Mouse (Mus musculus) liver, embryonic 13.5 days (tissue): ENCODE results near the gene Cdk2ap1. TPM values are rescaled to one million over a fixed set of nuclear protein-coding genes. Genes with fewer than 3 reads are reported as not detected.
A peak's percentile ranks its signal among the peaks of the same experiment; 100 is the strongest.
"Not testable (repeated sequence)": the region's sequence is repeated elsewhere in the genome, so short reads cannot be mapped to it uniquely, and the experiment has no call there.

Experiments
- ATAC-seq: fragments of 200-750 bp; cut with Nextera tagmentation; 2 replicates; pipeline ENCODE4 v1.8.0; 2017; ENCODE audit warnings: low read depth, mild to moderate bottlenecking, moderate number of reproducible peaks, moderate library complexity
- DNase-seq: peaks from one replicate; pipeline ENCODE4 v3.0.0; 2022
- H3K27ac ChIP-seq: fragments of 300-500 bp; sonication (generic); 2 replicates; pipeline ENCODE4 v1.5.1; 2015; ENCODE audit warnings: moderate library complexity, mild to moderate bottlenecking, inconsistent platforms
- H3K27me3 ChIP-seq: fragments of 300-500 bp; sonication (generic); 2 replicates; pipeline ENCODE4 v1.6.1; 2015; ENCODE audit warnings: mild to moderate bottlenecking, inconsistent platforms
- H3K36me3 ChIP-seq: fragments of 300-500 bp; sonication (generic); 2 replicates; pipeline ENCODE4 v1.6.1; 2015; ENCODE audit warnings: mild to moderate bottlenecking, inconsistent platforms
- H3K4me1 ChIP-seq: fragments of 300-500 bp; sonication (generic); replicated peaks from 2 replicates; pipeline ENCODE4 v1.6.1; 2015; ENCODE audit warnings: inconsistent platforms
- H3K4me2 ChIP-seq: fragments of 300-500 bp; sonication (generic); 2 replicates; pipeline ENCODE4 v1.6.1; 2015; ENCODE audit warnings: inconsistent platforms, mild to moderate bottlenecking, moderate library complexity
- H3K4me3 ChIP-seq: fragments of 300-500 bp; sonication (generic); replicated peaks from 2 replicates; pipeline ENCODE4 v1.5.1; 2015; ENCODE audit warnings: mild to moderate bottlenecking, inconsistent platforms
- H3K9ac ChIP-seq: fragments of 300-500 bp; sonication (generic); 2 replicates; pipeline ENCODE4 v1.6.1; 2015; ENCODE audit warnings: mild to moderate bottlenecking, inconsistent platforms
- H3K9me3 ChIP-seq: fragments of 300-500 bp; sonication (generic); replicated peaks from 2 replicates; pipeline ENCODE4 v1.6.1; 2016; ENCODE audit warnings: inconsistent platforms
- WGBS: fragments of 180-500 bp; shearing (Covaris S2); methylation state at CpG from one replicate; pipeline ENCODE4 v1.1.7; 2015; ENCODE audit not compliant: insufficient replicate concordance; 5-methylcytosine and 5-hydroxymethylcytosine counted together
- polyA plus RNA-seq: library from polyadenylated mRNA; unstranded; fragments of >200 nt; fragmentation: Nextera tagmentation; extraction: Ambion mirVana; gene quantifications from 2 replicates; pipeline ENCODE4 v1.2.1, GENCODE M21; 2015

Gene Cdk2ap1
- polyA plus RNA-seq, 1 experiment from 2014 or later, result 17.1 TPM

- 5% methylated on average over 8 of the region's 8 CpGs for WGBS
- peak overlapping the region; percentile 84 for H3K9ac ChIP-seq
- H3K9me3 ChIP-seq, result no peaks in the 10 kb centered on the region
- H3K36me3 ChIP-seq, result peaks cover 19% of the 10 kb centered on the region
- H3K27ac ChIP-seq, result peak overlapping the region; percentile 93
- peak overlapping the region; percentile 89 for H3K4me2 ChIP-seq
- peak overlapping the region; percentile 69 for H3K4me3 ChIP-seq
- H3K4me1 ChIP-seq, result peaks cover 24% of the 10 kb centered on the region
- ATAC-seq (no peak), DNase-seq (no peak)
- H3K27me3 ChIP-seq, result no peaks in the 10 kb centered on the region
Observed at GRCm38 (mm10) chr5:124326829-124327228, 36.1 kb downstream of the Cdk2ap1 start.

- H3K9me3 ChIP-seq, result no peaks in the 10 kb centered on the region
- ATAC-seq (peak; percentile 77), DNase-seq (peak; percentile 12)
- H3K4me2 ChIP-seq, result no peak overlapping the region
- WGBS, result 27% methylated on average over 7 of the region's 7 CpGs
- H3K4me1 ChIP-seq, result peaks cover 12% of the 10 kb centered on the region
- H3K27me3 ChIP-seq, result no peaks in the 10 kb centered on the region
- no peak overlapping the region for H3K4me3 ChIP-seq
- no peak overlapping the region for H3K9ac ChIP-seq
- no peak overlapping the region for H3K27ac ChIP-seq
- peaks cover 67% of the 10 kb centered on the region for H3K36me3 ChIP-seq
Observed at GRCm38 (mm10) chr5:124317648-124318047, 45.2 kb downstream of the Cdk2ap1 start.

DNA sequence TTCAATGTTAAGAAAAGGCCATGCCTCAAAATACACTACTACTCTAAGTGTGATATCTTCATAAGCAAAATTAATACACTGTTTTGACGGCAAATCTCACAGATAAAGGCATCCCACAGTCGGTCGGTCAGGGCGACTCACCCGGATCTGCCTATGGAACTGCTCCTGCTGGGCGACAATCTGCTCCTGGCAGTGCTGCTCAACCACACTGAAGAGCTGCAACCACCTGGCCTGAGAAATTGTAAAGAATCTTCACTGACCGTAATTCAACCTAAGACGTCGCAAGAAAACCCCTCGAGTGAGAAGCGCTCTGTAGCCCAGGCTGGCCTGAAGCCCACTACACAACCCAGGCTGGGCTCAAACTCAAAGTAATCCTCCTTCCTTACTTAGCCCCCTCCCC is 46.9 kb downstream of the Cdk2ap1 start:
- H3K36me3 ChIP-seq, result peaks cover 69% of the 10 kb centered on the region
- H3K27me3 ChIP-seq, result no peaks in the 10 kb centered on the region
- whole genome bisulfite sequencing, result 91% methylated on average over 11 of the region's 11 CpGs
- no peak overlapping the region for H3K4me2 ChIP-seq
- ATAC-seq, result no peak
- no peak for DNase-seq
- no peak overlapping the region for H3K27ac ChIP-seq
- peaks cover 12% of the 10 kb centered on the region for H3K4me1 ChIP-seq
- H3K9ac ChIP-seq, result no peak overlapping the region
- no peak overlapping the region for H3K4me3 ChIP-seq
- H3K9me3 ChIP-seq, result peaks cover 5% of the 10 kb centered on the region

GRCm38 (mm10) chr5:124315498-124315897 is 47.4 kb downstream of the Cdk2ap1 start:
- Histone ChIP-seq H3K27ac (no peak overlapping the region), H3K36me3 (peaks cover 69% of the 10 kb centered on the region)
- 86% methylated on average over 9 of the region's 9 CpGs for WGBS

DNA sequence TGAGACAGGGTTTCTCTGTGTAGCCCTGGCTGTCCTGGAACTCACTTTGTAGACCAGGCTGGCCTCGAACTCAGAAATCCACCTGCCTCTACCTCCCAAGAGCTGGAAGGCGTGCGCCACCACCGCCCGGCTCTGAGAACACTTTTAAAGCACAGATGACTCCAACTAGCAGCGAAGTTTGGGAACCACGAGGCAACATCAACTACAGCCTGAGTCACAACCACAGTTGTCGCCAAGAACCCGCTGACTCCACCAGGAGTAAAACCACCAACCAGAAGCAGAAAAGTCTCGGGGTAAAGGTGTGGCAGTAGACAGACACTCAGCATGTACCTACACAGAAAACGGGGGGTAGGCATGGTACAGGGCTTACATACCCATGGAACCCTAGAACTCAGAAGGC is 52.8 kb downstream of the Cdk2ap1 start:
- 89% methylated on average over 11 of the region's 11 CpGs for WGBS
- DNase-seq, result no peak
- peaks cover 75% of the 10 kb centered on the region for H3K36me3 ChIP-seq

More at GRCm38 (mm10) chr5:124315498-124315897, 47.4 kb downstream of the Cdk2ap1 start:
- peaks cover 12% of the 10 kb centered on the region for H3K4me1 ChIP-seq
- DNase-seq, result no peak
- no peak overlapping the region for H3K4me3 ChIP-seq
- H3K4me2 ChIP-seq, result no peak overlapping the region
- H3K9ac ChIP-seq, result no peak overlapping the region
- no peaks in the 10 kb centered on the region for H3K27me3 ChIP-seq
- peaks cover 5% of the 10 kb centered on the region for H3K9me3 ChIP-seq
- no peak for ATAC-seq

GRCm38 (mm10) chr5:124309155-124309554 is 53.7 kb downstream of the Cdk2ap1 start:
- H3K4me2 ChIP-seq, result no peak overlapping the region
- no peak for DNase-seq
- H3K4me3 ChIP-seq, result no peak overlapping the region
- ATAC-seq, result no peak
- H3K4me1 ChIP-seq, result no peaks in the 10 kb centered on the region
- no peak overlapping the region for H3K9ac ChIP-seq
- H3K36me3 ChIP-seq, result peaks cover 69% of the 10 kb centered on the region
- whole genome bisulfite sequencing, result 84% methylated on average over 10 of the region's 10 CpGs
- H3K9me3 ChIP-seq, result peaks cover 5% of the 10 kb centered on the region
- no peak overlapping the region for H3K27ac ChIP-seq
- H3K27me3 ChIP-seq, result no peaks in the 10 kb centered on the region

More for the DNA sequence above, 52.8 kb downstream of the Cdk2ap1 start:
- Histone ChIP-seq H3K4me2 (no peak overlapping the region), H3K4me3 (no peak overlapping the region), H3K9me3 (peaks cover 5% of the 10 kb centered on the region), H3K4me1 (no peaks in the 10 kb centered on the region), H3K27ac (no peak overlapping the region), H3K9ac (no peak overlapping the region), H3K27me3 (no peaks in the 10 kb centered on the region)
- no peak for ATAC-seq

DNA sequence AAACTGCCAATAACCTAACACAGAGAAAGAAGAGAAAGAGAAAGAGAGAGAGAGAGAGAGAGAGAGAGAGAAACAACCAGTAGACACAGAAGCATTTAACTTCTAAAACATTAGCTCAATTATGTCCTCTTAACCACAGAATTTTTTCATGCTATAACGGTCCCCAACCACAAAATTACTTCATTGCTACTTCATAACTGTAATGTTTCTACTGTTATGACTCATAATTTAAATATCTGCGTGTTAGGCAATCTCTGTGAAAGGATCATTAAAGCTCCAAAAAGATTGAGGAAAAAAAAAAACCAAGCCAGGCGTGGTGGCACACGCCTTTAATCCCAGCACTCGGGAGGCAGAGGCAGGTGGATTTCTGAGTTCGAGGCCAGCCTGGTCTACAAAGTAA is 60.0 kb downstream of the Cdk2ap1 start:
- not testable (repeated sequence) for H3K4me1 ChIP-seq, H3K27me3 ChIP-seq, H3K27ac ChIP-seq, H3K9ac ChIP-seq, H3K4me2 ChIP-seq, ATAC-seq, H3K9me3 ChIP-seq, DNase-seq, H3K4me3 ChIP-seq
- 83% methylated on average over 6 of the region's 6 CpGs for WGBS
- H3K36me3 ChIP-seq, result peaks cover 55% of the 10 kb centered on the region

DNA sequence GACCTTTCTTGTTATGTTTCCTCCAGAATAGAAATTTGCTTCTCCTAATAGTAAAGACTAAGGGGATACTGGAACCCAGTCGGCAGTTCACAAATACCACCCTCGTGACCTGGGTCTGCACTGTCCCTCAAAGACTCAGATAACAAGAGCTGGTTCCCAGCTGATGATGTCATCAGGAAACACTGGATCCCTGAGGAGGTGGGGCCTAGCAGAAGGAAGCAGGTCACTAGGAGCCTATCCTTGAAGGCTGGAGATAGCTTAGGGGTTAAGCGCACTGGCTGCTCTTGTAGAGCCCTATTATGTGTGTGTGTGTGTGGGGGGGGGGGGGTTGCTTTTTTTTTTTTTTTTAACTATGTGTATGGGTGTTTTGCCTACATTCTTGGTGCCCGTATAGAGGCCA is 62.8 kb downstream of the Cdk2ap1 start:
- H3K4me2 ChIP-seq, result no peak overlapping the region
- WGBS, result 73% methylated on average over 4 of the region's 4 CpGs
- no peak for ATAC-seq
- no peak for DNase-seq
- no peaks in the 10 kb centered on the region for H3K9me3 ChIP-seq
- H3K4me3 ChIP-seq, result no peak overlapping the region
- H3K27me3 ChIP-seq, result no peaks in the 10 kb centered on the region
- H3K36me3 ChIP-seq, result peaks cover 47% of the 10 kb centered on the region
- 0 out of 2 replicates have a peak, but pooled peaks cover 4% of the 10 kb centered on the region for H3K4me1 ChIP-seq
- no peak overlapping the region for H3K9ac ChIP-seq
- H3K27ac ChIP-seq, result no peak overlapping the region

DNA sequence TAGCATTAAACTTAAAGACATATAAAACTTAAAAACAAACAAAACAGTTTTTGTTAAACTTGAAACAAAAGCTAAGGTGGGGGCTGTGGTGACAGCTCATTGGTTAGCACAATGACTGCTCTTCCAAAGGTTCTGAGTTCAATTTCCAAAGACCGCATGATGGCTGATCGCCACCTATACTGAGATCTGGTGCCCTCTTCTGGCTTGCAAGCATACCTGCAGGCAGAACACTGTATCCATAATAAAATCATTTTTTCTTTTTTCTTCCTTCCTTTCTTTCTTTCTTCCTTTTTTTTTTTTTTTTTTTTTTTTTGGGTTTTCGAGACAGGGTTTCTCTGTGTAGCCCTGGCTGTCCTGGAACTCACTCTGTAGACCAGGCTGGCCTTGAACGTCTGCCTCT is 63.6 kb downstream of the Cdk2ap1 start:
- not testable (repeated sequence) for H3K27me3 ChIP-seq, H3K4me3 ChIP-seq, DNase-seq, ATAC-seq, H3K9me3 ChIP-seq, H3K9ac ChIP-seq, H3K27ac ChIP-seq, H3K4me1 ChIP-seq, H3K4me2 ChIP-seq
- peaks cover 50% of the 10 kb centered on the region for H3K36me3 ChIP-seq
- 56% methylated on average over 4 of the region's 4 CpGs for whole genome bisulfite sequencing

GRCm38 (mm10) chr5:124296475-124296874 is 66.4 kb downstream of the Cdk2ap1 start:
- no peak overlapping the region for H3K27ac ChIP-seq
- no peak overlapping the region for H3K4me3 ChIP-seq
- no peak overlapping the region for H3K4me2 ChIP-seq
- H3K27me3 ChIP-seq, result no peaks in the 10 kb centered on the region
- no peak overlapping the region for H3K9ac ChIP-seq
- H3K4me1 ChIP-seq, result 0 out of 2 replicates have a peak, but pooled peaks cover 4% of the 10 kb centered on the region
- DNase-seq (no peak), ATAC-seq (no peak)
- no peaks in the 10 kb centered on the region for H3K9me3 ChIP-seq
- peaks cover 48% of the 10 kb centered on the region for H3K36me3 ChIP-seq
- WGBS, result 81% methylated on average over 4 of the region's 4 CpGs
